Mouse (Mus musculus) thymus, postnatal 14 days (tissue): ENCODE measurements around the gene Tob1.

Source experiments
- DNase-seq: peaks from one replicate; pipeline ENCODE4 v3.0.0; 2021

Gene Tob1

DNA sequence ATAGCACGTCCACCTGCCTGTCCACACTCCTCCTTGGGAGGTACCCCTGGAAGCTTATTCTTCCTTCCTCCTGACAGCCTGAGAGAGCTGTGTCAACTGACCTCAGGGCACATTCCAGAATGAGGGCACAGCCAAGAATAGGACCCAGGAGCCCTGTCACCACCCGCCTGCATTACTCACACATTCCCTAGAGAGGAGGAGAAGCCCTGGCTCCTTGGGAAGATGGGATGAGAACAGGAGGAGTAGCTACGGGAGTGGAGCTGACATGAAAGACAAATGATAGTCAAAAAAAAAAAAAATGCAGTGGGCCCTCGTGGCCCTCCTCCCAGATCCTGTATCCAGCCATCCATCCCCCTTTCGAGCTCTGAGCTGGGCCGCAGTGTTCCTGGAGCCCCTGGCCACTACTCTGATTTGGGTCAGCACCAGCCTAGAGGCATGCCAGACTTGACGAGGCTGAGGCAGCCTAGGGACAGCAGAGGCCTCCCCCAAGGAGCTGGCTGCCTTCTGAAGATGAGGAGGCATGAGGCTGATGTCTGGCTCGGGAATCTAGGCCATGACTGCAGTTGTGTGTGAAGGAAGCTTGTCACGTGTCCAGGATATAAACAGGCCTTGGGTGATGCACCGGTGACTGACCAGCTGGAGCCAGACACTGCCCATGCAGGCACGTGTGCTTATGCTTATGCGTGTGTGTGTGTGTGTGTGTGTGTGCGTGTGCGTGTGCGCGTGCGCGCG is 20.7 kb downstream of the Tob1 start:
- no peak for DNase-seq

DNA sequence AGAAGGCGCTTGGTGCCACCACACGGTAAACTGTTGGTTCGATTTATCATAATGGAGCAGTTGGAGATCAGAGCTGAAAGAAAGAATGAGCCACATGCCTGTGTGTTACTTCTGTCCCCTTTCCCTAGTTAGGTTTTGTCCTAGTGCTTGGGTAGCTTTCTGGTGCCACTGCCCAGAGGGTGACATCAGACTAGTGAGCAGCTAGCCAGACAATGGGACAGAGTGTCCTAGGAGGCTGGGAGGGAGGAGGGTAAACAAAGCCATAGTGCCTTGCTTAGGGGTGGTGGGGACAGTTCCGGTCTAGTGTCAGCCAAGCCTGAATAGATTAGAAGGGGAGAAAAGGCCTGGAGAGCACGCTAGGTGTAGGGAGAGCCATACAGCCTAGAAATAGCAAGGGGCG is 22.2 kb downstream of the Tob1 start:
- no peak for DNase-seq

DNA sequence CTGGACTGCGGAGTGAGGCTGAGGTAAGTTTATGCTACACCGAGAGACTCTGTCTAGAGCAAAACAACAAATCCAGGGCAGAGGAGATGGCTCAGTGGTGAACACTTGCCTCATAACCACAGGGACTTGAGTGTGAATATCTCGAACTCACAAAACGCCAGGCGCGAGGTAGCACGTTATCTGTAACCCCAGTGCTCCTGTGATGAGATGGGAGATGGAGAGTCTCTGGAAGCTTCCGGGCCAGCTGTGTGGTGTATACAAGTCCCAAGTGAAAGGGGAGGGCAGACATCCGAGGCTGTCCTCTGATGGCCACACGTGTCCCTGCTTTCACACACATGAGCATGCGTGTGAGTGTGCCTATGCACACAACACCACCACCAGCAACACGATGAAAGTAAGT is 23.1 kb downstream of the Tob1 start:
- DNase-seq: no peak

GRCm38 (mm10) chr11:94234857-94235256 is 23.6 kb downstream of the Tob1 start:
- DNase-seq: no peak

DNA sequence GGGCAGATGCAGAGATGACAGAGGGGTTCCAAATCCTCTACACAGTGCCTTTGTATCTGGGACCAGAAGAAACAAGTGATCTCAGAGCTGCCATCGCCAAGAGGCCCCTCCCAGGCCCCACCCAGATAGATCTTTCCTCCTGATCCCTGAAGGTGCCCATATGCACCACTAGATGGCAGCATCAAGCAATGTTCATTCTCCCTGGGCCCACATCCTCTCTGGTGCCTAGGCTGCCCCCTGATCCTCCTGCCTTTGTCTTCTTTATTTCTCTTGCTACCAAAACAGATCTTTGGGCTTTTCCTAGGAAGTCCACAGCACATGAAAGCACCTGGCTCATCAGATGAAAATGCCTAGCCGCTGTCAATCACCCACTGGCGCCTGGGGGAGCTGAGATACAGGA is 24.8 kb downstream of the Tob1 start:
- DNase-seq: peak; percentile 70

DNA sequence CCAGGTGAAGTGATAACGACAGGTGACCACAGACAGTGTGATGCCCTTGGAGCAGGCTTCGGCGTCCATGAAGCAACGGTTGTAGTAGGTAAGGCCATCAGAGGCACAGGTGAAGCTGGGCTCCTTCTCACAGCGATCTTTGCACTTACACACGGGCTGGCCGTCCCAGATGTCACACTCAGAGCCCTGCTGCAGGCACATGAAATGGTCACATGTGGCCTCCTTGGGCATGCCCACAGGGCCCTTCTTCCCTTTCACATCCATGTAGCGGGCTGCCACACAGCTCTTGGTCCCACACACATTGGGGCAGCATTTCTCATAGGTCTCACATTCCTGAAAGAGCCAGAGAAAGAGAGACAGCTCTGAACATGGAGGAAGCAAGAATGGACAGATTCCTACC is 27.5 kb downstream of the Tob1 start:
- no peak for DNase-seq

DNA sequence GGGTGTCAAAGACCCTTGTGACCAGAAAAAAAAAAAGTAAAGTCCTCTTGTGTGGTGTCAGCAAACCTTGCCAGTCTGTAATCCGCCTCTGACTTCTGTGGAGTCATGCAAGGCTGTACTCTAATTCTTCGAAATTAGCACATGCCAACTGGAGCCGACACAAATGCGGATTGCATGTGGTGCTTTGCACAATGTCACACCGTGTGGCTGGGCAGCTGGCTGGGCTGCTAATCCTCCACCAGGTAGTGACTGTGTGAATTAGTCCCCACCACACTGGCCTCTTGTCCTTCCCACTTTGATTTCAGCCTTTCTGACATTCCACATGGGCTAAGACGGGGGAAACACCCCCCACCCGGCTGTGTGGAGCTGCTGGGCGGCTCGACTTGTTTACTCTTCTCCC is 28.5 kb downstream of the Tob1 start:
- DNase-seq: no peak

GRCm38 (mm10) chr11:94242760-94243421 is 31.6 kb downstream of the Tob1 start:
- no peak for DNase-seq

GRCm38 (mm10) chr11:94243422-94244180 is 32.3 kb downstream of the Tob1 start:
- DNase-seq: no peak

- DNase-seq: no peak
Observed at GRCm38 (mm10) chr11:94244385-94244784, 33.1 kb downstream of the Tob1 start.

GRCm38 (mm10) chr11:94245955-94246788 is 34.9 kb downstream of the Tob1 start, which contains the start of gene Wfikkn2:
TSS of gene Wfikkn2 (minus strand) at chr11:94246005.
- DNase-seq: no peak

DNA sequence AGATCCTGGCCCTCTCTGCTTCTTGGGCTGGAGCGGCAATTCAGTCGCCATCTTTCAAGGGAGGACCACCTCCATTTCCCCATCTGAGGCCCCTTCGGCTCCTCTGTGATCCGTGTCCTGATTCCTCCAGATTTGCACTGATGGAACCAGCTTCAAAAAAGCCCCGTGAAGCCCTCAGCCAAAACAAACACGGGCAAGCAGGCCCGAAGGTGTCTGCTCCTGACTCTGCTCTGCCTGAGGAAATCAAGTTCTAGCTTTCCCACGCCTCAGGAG is 35.5 kb downstream of the Tob1 start:
- DNase-seq: no peak

GRCm38 (mm10) chr11:94253156-94253555 is 41.9 kb downstream of the Tob1 start:
- no peak for DNase-seq

DNA sequence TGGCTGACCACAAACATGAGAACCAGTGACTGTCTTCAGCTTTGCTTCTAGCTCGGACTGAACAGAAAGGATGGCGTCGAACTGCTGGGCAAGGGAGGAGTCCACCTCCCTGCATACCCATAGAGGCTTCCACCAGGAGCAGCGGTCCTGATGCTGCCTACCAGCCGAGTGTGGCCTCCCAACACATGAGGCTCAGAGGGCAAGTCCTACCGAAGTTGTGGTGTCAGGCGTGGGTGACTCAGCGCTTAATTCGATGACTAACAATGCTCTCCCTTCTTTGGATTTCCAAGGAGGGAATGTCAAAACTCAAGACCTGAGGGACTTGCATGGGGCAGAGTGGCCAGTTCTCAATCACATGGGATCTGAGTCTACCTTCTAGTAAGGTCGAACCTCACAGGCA is 42.4 kb downstream of the Tob1 start:
- DNase-seq: no peak

GRCm38 (mm10) chr11:94255733-94256132 is 44.5 kb downstream of the Tob1 start:
- DNase-seq: no peak

DNA sequence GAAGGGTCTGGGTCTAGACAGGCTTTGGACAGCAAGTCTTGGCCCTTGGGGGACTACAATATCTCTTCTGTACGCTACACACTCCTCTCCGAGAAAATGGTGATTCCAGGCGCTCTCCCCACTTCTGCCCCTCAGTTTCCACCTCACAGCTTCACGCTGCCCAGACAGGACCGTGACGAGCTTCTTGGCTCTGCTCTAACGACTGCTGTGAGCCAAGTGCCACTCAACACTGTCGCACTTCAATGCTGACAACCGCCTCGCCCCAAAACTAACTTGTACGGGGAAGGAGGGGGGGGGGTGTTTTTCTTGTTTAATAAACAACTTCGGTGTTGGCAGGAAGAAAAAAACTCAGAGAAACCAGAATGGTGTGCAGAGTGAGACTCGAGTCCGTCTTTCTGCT is 46.7 kb downstream of the Tob1 start:
- DNase-seq: no peak

GRCm38 (mm10) chr11:94259814-94260213 is 48.6 kb downstream of the Tob1 start:
- peak; percentile 34 for DNase-seq

GRCm38 (mm10) chr11:94261585-94262370 is 50.5 kb downstream of the Tob1 start:
- no peak for DNase-seq
